Mouse (Mus musculus): Measurements from ENCODE around the gene Dchs1.
"Not testable (repeated sequence)": the region's sequence is repeated elsewhere in the genome, so short reads cannot be mapped to it uniquely, and the experiment has no call there.

Gene Dchs1

DNA sequence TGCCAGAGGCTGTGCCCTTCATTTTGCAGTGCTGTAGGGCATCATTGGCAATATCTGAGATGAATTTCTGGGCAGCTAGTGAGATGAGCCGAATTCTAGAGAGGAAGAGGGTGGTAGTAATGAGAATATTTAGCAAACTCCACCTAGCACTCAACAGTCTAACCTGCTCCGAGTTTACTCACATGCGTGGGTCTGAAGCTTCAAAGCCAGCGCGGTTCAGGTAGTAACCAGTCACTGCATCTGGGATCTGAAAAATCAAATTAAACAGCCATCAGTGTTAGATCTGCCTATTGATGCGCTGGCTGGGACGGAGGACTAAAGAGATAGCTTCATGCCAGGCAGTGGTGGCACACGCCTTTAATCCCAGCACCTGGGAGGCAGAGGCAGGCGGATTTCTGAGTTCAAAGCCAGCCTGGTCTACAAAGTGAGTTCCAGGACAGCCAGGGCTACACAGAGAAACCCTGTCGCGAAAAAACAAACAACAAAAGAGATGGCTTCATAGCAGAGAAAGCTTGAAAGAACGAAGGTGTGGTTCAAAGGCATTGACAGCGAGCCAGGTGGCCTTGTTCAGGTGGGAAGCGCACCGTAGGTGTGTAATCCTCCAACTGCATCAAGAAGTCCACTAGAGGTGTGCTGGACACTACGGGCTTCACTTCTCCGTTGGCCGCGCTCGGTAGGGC is 44.1 kb downstream of the Dchs1 start:
- not testable (repeated sequence) for DNase-seq (ENCODE audit: extremely low read depth, low read depth)

DNA sequence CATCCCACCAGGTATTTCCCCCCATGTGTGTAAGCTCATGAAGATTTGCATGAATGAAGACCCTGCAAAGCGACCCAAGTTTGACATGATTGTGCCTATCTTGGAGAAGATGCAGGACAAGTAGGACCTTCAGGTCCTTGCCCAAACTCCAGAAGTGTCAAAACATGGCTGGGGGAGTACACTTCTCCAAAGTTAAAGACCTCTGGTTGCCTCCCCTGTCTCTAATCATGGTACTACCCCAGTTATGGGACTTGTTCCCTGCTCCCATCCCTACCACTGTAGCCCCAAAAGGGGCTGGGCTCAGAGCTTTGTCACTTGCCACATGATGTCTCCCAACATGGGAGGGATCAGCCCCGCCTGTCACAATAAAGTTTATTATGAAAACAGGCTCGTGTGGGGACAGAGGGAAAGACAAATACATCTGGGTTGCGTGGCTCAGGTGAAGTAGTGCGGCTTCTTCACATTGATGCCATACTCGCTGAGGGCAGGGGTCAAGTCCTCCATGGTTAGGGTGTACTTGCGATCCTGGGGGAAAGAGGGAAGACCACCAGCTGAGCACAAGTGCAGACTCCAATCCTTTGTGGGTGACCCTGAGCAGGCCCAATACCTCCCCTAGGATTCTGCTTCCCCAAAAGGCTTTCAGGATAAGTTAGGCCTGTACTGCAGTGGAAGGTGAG is 44.8 kb downstream of the Dchs1 start:
- DNase-seq (ENCODE audit: extremely low read depth, low read depth) = not testable (repeated sequence)

DNA sequence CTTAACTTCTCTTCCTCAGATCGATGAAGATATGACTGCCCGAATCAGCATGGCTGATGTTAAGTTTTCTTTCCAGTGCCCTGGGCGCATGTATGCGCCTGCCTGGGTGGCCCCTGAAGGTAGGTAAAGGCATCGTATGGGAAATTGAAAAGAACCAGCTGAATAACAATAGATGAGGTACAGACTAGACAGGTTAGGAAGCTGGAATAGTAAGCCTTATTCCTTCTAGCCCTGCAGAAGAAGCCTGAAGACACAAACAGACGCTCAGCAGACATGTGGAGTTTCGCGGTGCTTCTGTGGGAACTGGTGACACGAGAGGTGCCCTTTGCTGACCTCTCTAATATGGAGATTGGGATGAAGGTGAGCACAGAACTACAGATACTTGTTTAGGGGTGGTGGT is 45.5 kb downstream of the Dchs1 start:
- DNase-seq (ENCODE audit: extremely low read depth, low read depth) = no peak

DNA sequence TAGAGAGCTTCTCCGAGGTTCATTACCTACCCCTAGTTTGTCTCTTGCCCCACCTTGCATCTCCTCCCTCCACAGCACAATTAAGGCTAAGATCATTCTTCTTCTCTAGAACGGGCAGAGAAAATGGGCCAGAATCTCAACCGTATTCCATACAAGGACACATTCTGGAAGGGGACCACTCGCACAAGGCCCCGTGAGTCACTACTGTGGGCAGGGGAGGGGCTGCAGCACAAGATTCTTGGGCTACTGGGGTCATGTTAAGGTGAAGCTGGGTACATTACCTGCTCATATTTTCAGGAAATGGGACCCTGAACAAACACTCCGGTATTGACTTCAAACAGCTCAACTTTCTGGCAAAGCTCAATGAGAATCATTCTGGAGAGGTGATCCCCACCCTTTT is 46.6 kb downstream of the Dchs1 start:
- no peak for DNase-seq (ENCODE audit: extremely low read depth, low read depth)

DNA sequence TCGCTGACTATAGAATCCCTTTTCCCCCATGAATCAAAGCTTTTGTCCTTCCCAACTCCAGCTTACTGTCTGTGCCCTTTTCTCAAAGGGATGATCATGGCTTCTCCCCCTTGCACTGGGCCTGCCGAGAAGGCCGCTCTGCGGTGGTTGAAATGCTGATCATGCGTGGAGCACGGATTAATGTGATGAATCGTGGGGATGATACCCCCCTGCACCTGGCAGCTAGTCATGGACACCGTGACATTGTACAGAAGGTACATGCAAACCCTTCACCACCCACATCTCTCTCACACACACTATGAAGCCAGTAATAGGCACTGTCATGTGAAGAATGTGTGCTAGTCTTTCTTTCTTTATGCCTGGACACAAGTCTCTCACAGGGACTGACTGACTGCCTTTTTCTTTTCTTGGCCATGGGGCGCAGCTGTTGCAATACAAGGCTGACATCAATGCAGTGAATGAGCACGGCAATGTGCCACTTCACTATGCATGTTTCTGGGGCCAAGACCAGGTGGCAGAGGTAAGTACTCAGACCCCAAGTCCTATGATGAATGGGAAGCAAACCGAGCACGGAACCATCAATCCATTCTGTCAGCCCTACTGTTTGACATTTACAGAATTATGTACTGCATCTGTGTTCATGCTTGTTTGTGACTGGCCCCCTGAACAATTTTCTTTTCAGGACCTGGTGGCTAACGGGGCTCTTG is 47.2 kb downstream of the Dchs1 start:
- no peak for DNase-seq (ENCODE audit: extremely low read depth, low read depth)

DNA sequence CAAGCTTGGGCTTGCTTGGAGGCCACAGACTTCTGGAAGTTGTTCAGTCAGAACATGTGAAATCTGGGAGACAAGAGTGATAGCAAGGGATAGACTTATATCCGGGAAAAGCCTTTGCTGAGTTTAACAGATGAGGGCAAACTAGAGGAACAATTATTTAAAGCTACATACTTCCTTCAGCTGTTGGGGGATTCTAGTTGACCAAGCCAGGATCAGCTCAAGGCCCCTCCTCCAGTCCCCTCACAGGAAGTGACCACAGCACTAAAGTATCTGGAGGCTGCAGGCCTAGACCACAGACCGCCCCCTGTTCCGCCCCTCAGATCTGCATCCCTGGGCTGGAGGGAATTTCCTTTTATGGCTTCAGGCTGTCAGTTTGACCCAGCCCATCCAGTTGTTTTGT is 48.5 kb downstream of the Dchs1 start:
- DNase-seq (ENCODE audit: extremely low read depth, low read depth) = no peak

DNA sequence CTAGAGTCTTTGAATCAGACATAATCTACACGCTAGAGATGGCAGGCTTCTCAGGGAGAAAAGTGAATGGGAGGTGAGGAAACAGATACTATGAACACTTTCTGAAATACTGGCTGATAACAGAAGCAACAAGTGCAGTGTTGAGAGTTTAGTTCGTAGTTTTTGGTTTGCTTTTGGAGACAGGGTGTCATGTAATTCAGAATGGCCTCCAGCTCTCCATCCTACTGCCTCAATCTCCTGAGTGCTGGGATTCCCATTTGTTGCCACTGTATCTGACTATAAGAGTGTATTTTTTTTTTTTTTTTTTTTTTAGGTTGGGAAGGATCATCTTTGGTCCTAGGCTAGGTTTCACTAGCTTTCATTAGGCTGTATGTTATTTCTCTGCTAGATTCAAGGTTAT is 49.2 kb downstream of the Dchs1 start:
- DNase-seq (ENCODE audit: extremely low read depth, low read depth) = no peak

DNA sequence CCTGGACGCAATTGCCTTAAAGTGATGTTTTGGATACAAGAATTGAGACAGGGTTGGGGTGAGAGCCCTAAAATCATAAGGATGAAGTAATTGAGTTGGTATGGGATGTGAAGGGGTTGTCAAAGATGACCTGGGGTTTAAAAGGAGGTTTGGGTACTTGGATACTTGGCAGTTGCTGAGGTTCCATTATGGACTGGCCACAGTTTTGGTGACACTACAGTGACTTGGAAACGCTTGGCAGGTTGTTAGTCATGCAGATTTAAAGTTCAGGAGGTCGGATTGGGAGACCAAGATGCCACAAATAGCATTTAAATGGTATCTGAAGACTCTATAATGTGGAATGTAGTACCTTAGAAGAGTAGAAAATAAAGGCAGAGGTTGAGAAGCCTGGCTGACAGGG is 49.8 kb downstream of the Dchs1 start:
- DNase-seq (ENCODE audit: extremely low read depth, low read depth) = no peak

DNA sequence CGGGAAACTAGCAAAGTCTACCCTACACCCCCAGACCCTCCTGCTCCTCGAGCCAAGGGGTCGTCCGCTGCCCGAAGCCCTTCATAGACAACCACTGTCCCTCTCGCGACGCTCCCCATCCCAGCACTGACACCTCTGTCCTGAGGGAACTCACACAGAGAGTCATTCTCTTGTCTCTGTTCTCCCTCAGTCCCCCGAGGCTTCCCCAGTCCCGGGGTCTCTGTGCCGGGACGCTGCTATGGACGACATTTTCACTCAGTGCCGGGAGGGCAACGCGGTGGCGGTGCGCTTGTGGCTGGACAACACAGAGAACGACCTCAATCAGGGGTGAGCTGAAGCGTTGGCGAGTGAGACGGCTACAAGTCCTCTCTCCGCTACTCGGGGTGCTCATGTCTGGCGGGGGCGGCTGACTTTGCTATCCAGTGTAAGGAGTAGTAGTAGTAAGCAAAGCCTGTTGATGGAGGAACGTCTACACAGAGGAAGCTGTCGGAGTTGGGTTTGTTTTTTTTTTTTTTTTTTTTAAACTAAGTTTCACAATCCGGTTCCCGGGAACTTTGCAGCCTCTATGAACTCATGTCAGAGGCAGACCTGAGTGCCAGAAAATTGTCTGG is 50.4 kb downstream of the Dchs1 start, which contains the start of gene Rrp8:
Gene Rrp8 (minus strand): TSS at position 475 of the 611 bp plus-strand sequence.
- DNase-seq (ENCODE audit: extremely low read depth, low read depth) = no peak

DNA sequence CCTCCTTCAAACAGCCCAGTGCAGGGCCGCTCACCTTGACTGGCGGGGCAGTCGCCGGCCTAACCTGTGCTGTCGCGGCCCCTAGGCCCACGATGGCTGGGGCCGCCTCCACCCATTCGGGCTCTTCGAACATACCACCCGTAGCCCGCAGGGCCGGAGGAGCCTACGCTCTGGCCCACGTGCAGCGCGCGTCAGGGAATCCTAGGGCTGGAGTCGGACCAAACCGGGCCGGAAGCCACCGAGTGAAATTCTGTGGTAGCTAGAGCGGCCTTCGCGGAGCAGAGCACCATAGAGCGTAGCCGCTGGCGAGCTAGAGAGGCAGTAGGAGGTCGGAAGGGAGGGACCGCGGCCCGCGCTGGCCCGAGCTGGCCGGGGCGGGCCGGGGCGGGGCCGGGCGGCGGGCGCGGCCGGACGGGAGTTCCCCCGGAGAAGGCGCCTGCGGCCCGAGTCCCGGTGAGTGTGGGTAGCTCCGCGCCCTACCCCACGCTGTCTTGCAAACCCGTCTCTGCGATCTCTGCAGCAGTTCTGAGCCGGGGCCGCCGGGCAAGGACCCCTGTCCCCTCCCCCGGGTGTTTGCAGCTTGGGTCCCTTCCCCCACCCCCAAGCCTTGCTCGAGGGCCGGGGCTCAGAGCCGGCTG is 51.1 kb downstream of the Dchs1 start, which contains the start of gene Ilk:
Gene Ilk (plus strand): TSS at position 329 of the 638 bp plus-strand sequence.
- peak; percentile 80 for DNase-seq (ENCODE audit: extremely low read depth, low read depth)

DNA sequence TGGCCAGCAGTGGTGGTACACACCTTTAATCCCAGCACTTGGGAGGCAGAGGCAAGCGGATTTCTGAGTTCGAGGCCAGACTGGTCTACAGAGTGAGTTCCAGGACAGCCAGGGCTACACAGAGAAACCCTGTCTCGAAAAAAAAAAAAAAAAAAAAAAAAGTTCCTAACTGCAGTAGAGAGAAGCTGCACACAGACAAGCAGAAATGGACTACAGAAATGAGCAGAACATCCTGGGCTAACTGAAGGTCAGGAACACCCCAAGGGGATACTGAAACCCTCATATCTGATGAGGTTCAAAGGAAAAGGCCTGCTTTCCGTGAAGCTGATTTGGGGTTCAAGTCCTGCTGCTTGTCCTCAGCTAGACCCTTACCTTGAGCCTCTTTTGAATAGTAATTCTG is 52.0 kb downstream of the Dchs1 start:
- DNase-seq (ENCODE audit: extremely low read depth, low read depth) = not testable (repeated sequence)

DNA sequence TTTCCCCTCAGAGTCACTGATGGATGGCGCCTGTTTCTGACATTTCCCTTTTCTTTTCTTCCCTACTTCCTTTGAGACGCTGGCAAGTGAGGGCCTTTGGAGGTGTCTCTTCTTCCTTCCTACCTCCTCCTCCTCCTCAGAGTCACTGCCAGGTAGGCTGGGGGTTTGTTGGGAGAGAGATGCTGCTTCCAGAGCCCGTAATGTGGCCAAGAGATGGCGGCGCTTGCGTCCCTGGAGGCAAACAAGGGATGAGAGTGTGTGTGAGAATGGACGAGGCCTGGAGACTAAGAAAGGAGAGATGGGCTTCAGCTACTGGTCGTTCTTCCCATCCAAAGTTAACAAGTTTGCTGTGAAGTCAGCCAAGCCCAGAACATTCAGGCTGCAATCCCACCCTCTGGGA is 52.6 kb downstream of the Dchs1 start:
- DNase-seq (ENCODE audit: extremely low read depth, low read depth) = no peak

DNA sequence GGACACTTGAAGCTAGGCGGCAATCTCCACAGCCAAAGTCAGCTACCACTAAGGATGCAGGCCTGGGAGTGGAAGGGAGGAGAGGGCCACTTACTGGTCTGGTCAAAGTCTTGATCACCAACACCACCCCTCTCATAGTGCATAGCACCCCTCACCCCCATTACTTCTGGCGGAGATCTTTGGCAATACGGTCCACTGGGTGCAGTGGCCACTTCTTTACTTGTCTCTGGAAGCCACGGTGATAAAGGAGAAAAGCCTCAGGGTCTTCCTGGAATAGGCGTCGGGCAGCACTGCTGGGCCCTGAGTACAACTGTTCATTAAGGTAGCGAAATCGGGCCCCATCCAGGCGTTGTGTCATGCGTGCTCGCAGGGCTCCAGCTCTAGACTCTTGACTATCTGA is 53.6 kb downstream of the Dchs1 start:
- no peak for DNase-seq (ENCODE audit: extremely low read depth, low read depth)

DNA sequence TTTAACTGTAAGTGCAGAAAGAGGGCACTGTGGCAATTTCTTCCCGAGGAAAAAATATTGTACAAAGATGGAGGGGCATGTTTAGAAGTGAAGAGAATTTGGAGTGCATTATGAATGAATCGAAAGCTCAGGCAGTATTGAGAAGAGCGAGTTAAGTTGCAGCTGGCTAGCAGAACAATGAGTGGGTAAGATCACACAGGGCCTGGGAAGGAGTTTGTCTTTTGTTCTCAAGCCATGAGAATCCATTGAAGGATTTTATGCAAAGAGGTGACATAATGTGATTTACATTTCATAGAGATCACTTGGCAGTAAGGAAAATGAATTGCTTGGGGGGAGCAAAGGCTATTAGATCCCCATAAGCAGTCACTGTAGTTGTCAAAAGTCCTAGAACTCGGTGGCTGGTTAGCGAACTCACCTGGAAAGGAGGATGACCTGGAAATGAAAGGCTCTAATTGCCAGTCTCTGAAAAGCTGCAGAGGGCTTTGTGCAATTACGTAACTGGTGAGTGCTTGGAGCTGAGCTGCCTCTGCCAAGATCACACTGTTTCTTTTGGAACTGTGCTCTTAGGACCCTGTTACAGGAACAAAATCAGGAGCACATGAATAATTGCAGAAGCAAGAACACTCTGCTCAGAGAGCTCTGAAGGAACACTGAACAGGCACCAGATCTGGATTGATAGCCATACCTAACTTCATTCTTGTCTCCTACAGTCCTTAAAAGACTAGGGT is 58.6 kb downstream of the Dchs1 start:
- DNase-seq (ENCODE audit: extremely low read depth, low read depth) = no peak

DNA sequence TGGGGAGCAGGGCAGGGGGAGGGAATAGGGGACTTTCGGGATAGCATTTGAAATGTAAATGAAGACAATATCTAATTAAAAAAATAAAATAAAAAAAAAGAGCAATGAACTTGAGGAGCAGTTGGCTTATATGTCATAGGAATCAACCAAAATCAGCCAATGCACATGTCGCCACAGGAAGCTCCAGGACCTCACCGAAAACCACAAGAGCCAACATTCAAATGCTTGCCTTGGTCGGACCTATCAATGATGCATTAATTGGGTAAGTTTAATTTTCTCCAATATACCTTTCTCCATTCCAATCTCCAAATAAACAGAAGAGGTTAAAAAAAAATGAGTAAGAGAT is 60.5 kb downstream of the Dchs1 start:
- DNase-seq (ENCODE audit: extremely low read depth, low read depth) = no peak

DNA sequence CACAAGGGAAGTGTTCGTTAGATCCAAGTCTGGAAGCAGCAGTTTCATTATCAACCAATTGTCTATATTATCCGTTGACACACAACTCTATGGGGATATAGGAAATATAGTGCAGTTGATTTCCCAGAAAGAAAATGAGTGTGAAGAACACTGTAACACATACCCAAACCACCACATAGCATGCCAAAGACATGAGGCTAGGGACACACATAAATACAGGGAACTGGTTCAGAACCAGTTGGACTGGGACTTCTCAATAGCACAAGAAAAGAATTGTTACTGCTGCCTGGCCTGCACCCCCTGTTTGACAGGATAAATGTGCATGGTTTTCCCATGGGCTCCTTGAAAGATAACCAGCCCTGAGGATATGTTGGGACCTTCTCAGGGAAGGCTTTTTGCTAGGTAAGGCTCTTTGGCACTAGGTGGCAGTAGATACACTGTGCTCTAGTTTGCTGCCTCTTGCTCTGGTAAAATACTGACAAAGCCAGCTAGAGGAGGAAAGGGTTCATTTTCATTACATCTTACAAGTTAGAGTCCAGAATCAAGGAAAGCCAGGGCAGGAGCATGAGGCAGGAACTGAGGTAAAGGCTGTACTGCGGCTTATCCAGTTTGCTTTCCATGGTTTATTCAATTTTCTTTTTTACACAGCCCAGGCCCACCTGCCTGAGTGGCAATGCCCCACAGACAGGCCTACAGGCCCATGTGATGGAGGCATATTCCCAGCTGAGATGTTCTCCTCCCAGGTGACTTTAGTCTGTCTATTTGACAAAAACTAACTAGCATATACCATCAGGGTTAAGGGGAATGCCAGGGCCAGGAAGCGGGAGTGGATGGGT is 61.1 kb downstream of the Dchs1 start:
- no peak for DNase-seq (ENCODE audit: extremely low read depth, low read depth)

DNA sequence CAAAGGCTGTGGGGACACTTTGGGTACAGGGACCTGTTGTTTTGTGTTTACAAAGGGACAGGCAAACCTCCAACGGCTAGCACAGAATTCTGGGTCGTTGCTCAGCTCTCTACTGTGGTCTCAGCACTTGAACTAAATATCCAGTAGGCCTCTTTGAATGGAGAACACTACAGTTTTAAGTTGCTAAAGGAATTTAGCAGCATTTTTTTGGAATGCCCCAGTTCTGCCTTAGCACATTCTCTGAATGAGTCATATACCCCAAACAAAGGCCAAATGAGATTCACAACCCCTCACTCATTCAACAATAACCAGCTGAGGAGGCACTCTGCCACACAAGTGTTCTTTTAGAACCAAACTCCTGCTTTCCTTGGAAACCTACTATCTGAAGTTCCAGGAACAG is 65.5 kb downstream of the Dchs1 start:
- no peak for DNase-seq (ENCODE audit: extremely low read depth, low read depth)

DNA sequence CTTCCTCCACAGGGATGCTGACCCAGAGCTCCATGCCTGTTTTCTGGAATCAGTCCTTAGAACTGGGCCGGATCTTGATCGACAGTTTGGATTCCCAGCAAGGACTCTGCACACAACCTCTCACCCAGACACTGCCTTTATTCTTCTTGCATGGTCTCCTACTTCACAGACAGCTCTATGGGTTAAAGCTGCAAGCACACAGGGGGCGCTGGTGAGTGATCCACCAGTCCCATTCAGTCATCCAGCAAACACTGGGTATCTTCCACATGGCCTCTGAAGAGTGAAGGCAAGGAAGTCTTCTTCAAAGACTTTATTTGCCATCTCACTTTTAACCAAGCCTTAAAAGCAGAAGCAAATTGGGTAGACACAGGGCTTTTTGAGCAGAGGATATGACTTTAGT is 72.1 kb downstream of the Dchs1 start:
- no peak for DNase-seq (ENCODE audit: extremely low read depth, low read depth)

DNA sequence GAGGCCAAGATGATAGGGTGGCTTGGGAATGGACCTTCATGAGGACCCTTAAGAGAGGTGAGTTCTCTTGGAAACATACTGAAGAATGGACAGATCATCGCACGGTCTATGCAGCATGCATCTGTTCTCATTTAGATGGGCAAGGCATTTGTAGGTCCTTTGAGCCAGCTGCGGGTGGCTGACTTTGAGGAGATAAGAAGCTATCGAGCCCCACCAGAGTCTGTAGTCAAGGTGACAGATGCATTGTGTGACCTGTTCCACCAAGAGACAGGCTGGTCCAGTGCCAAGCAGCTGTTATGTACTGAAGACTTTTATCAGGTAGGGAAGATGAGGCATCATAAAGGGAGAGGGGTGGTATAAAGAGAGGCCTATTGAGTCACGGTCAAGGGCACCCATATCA is 78.7 kb downstream of the Dchs1 start:
- DNase-seq (ENCODE audit: extremely low read depth, low read depth) = peak; percentile 33

DNA sequence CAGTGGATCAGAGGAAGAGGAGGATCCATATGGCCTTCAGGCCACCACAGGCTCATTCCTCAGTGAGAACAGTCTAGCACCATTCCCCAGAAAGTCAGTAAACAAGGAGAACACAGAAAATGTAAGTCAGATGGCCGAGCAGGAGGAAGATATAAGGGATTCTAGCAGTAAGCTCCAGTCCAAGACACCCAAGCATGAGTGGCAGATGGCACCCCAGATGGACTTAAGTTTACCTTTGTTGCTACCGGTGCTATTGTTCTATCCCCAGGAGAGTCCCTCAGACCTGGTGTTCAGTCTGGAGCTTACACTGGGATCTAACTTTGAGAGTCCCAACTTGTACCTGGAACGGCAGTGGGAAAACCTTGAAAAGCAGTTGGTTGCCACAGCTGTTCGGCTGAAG is 83.6 kb downstream of the Dchs1 start:
- DNase-seq (ENCODE audit: extremely low read depth, low read depth) = no peak
